Mouse (Mus musculus): Measurements from ENCODE around the gene Cyba. TPM values are rescaled to one million over a fixed set of nuclear protein-coding genes. Genes with fewer than 3 reads are reported as not detected.

Gene Cyba
- total RNA-seq (2022), result 1 to 10 TPM; 3.8 to 8.6 (median 5.7) TPM

- DNase-seq (ENCODE audit: low spot score in 2 of 2), result peak; percentile 54 to 62
Measured at GRCm38 (mm10) chr8:122432443-122433268, at the start of gene Cyba. TSS of gene Cyba (minus strand) at chr8:122432930.

- no peak for DNase-seq (ENCODE audit: low spot score in 2 of 2)
Measured at GRCm38 (mm10) chr8:122482448-122482847, 49.7 kb upstream of the Cyba start.

GRCm38 (mm10) chr8:122475580-122476320 is 43.0 kb upstream of the Cyba start, which contains the start of the genes Rnf166 and Ctu2:
TSS of gene Rnf166 (minus strand) at chr8:122476064.
TSS of gene Ctu2 (plus strand) at chr8:122476143.
- DNase-seq (ENCODE audit: low spot score in 2 of 2), result peak; percentile 76 to 81

GRCm38 (mm10) chr8:122474951-122475560 is 42.3 kb upstream of the Cyba start:
- DNase-seq (ENCODE audit: low spot score in 2 of 2), result no peak

- no peak for DNase-seq (ENCODE audit: low spot score in 2 of 2)
Measured at GRCm38 (mm10) chr8:122473911-122474421, 41.2 kb upstream of the Cyba start.

- no peak for DNase-seq (ENCODE audit: low spot score in 2 of 2)
Measured at GRCm38 (mm10) chr8:122470691-122471090, 38.0 kb upstream of the Cyba start.

GRCm38 (mm10) chr8:122469965-122470364 is 37.2 kb upstream of the Cyba start:
- DNase-seq (ENCODE audit: low spot score in 2 of 2), result no peak

GRCm38 (mm10) chr8:122469407-122469806 is 36.7 kb upstream of the Cyba start:
- DNase-seq (ENCODE audit: low spot score in 2 of 2), result no peak

GRCm38 (mm10) chr8:122467816-122468215 is 35.1 kb upstream of the Cyba start:
- DNase-seq (ENCODE audit: low spot score in 2 of 2), result no peak

GRCm38 (mm10) chr8:122464985-122465384 is 32.3 kb upstream of the Cyba start:
- no peak for DNase-seq (ENCODE audit: low spot score in 2 of 2)

- DNase-seq (ENCODE audit: low spot score in 2 of 2), result no peak
Measured at GRCm38 (mm10) chr8:122463651-122464640, 31.2 kb upstream of the Cyba start.

- DNase-seq (ENCODE audit: low spot score in 2 of 2), result no peak
Measured at GRCm38 (mm10) chr8:122462510-122462909, 29.8 kb upstream of the Cyba start.

GRCm38 (mm10) chr8:122461473-122462148 is 28.9 kb upstream of the Cyba start:
- DNase-seq (ENCODE audit: low spot score in 2 of 2), result no peak

GRCm38 (mm10) chr8:122460524-122461472 is 28.1 kb upstream of the Cyba start, which contains the start of gene Snai3:
TSS of gene Snai3 (minus strand) at chr8:122460733.
- peak; percentile 73 to 81 for DNase-seq (ENCODE audit: low spot score in 2 of 2)

- no peak for DNase-seq (ENCODE audit: low spot score in 2 of 2)
Measured at GRCm38 (mm10) chr8:122459990-122460389, 27.3 kb upstream of the Cyba start.

GRCm38 (mm10) chr8:122459218-122459900 is 26.6 kb upstream of the Cyba start:
- DNase-seq (ENCODE audit: low spot score in 2 of 2), result no peak

- DNase-seq (ENCODE audit: low spot score in 2 of 2), result no peak
Measured at GRCm38 (mm10) chr8:122457171-122457570, 24.4 kb upstream of the Cyba start.

GRCm38 (mm10) chr8:122454409-122454808 is 21.7 kb upstream of the Cyba start:
- DNase-seq (ENCODE audit: low spot score in 2 of 2), result no peak
